Mouse (Mus musculus): ENCODE results near the gene Bcl2l1.

DNA sequence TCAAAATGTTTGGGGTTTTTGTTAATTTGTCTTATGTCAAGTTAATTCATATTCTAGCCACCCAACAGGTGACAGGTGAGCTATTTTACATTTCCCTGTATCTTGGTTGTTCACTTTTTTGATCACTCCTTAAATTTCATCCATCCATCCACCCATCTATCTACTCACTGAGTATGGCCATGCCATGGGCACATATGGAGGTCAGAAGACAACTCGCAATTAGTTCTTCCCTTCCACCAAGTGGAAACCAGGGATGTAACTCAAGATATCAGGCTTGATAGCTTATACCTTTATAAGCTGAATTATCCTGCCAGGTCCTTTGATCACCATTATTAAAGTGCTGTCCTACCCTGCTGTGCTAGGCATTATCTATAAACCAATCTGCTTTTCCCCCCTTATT is 7.8 kb downstream of the Bcl2l1 start:
- TF ChIP-seq CTCF (IDR thresholded peaks at IDR 0.05; ENCODE audit: insufficient read depth, low read length) = no peak
- TF ChIP-seq POLR2A (IDR thresholded peaks at IDR 0.05; ENCODE audit: borderline replicate concordance, extremely low read depth, low read depth, low read length) = no peak

Data from lung, adult 2 months (tissue).